Mouse (Mus musculus): ENCODE results near the gene Fundc1. TPM values are rescaled to one million over a fixed set of nuclear protein-coding genes. Genes with fewer than 3 reads are reported as not detected.

The Fundc1 gene
- polyA plus RNA-seq, 1 experiment, result 5.4 TPM

DNA sequence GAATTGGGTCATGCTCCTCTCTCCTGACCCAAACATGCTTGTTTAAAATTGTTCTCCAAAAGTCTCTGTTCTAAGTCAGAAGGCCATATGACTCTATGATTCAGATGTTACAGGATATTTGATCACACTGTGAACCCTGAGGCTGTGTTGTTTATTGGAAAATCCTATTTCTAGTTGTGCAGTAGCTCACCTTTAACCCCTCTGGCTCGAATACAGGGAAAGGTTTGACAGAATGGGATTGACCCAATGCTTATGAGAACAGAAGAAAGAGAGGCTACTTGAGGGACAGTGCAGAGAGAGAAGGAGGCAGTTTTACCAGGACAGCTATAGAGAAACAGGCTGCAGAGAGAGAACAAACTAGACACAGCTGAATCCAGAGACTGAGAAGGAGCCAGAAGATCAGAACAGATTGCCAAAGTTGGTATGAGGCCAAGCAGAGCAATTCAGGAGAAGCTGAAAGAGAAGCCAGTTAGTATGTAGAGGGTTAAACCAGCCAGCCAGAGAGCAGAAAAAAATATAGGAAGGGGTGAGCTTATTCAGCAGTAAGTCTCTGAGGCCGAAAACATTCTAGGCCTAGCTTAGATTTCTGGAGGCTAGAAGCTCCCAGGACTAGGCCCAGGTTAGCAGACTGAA, 27.1 kb downstream of the Fundc1 start:
- no peaks in the 10 kb centered on the region for H3K27me3 ChIP-seq (ENCODE audit: control insufficient read depth, insufficient read depth, low read length)
- no peak for DNase-seq (ENCODE audit: low read depth in 1 of 2, low spot score in 2 of 2)
- 65% methylated on average over 2 of the region's 2 CpGs for WGBS

DNA sequence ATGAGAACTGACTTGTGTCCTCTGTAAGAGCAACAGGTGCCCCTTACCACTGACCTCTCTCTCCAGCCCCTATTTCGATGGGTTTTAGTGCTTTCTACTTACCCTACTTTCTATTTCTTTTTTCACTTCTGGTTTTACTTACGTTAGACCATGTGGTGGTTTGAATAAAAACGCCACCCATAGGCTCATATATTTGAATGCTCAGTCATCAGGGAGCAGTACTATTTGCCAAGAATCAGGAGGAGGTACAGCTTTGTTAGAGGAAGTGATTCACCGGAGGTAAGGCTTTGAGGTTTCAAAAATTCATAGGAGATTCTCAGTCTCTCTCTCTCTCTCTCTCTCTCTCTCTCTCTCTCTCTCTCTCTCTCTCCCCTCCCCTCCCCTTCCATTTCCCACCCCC, 34.4 kb downstream of the Fundc1 start:
- H3K36me3 ChIP-seq (ENCODE audit: control insufficient read depth, insufficient read depth, low read length), result no peaks in the 10 kb centered on the region
- H3K4me1 ChIP-seq (ENCODE audit: control insufficient read depth, insufficient read depth, insufficient read length), result no peaks in the 10 kb centered on the region
- no peak overlapping the region for H3K27ac ChIP-seq (ENCODE audit: insufficient read depth, low read length)
- no peaks in the 10 kb centered on the region for H3K27me3 ChIP-seq (ENCODE audit: control insufficient read depth, insufficient read depth, low read length)
- no peak for TF ChIP-seq CTCF (IDR thresholded peaks at IDR 0.05; ENCODE audit: extremely low read depth, insufficient read depth, insufficient read length, insufficient replicate concordance)
- no peak for TF ChIP-seq POLR2A (IDR thresholded peaks at IDR 0.05; ENCODE audit: low read depth, low read length)
- WGBS, result 56% methylated on average over 4 of the region's 4 CpGs
- DNase-seq (ENCODE audit: low read depth in 1 of 2, low spot score in 2 of 2), result peak in 1 of 2 experiments; percentile 15
- H3K4me3 ChIP-seq (ENCODE audit: extremely low read depth, insufficient read depth, insufficient read length), result no peak overlapping the region

More for the DNA sequence above, 27.1 kb downstream of the Fundc1 start:
- Histone ChIP-seq H3K4me1 (ENCODE audit: control insufficient read depth, insufficient read depth, insufficient read length) (no peaks in the 10 kb centered on the region), H3K4me3 (ENCODE audit: extremely low read depth, insufficient read depth, insufficient read length) (no peak overlapping the region), H3K27ac (ENCODE audit: insufficient read depth, low read length) (no peak overlapping the region), H3K36me3 (ENCODE audit: control insufficient read depth, insufficient read depth, low read length) (no peaks in the 10 kb centered on the region)
- no peak for TF ChIP-seq POLR2A (IDR thresholded peaks at IDR 0.05; ENCODE audit: low read depth, low read length)
- TF ChIP-seq CTCF (IDR thresholded peaks at IDR 0.05; ENCODE audit: extremely low read depth, insufficient read depth, insufficient read length, insufficient replicate concordance), result no peak

DNA sequence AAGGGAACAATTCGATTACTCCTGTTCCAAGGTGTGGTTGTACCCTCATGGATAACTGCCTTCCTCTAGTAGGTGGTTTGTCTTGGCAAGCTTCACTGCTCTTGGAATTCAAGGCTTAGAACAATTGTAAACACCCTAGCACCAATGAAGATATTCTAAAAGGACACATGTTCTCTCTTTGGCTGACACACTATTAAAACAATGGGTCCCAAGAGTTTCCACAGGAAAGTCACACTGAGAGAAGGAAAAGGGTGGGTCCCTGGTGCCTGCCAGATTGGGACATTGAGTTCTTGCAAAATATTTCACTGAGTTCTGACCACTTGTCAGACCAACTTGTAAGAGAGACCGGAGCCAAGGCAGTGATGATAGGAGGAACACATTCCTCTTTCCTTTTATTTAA, 45.1 kb downstream of the Fundc1 start:
- Histone ChIP-seq H3K4me1 (ENCODE audit: control insufficient read depth, insufficient read depth, insufficient read length) (no peaks in the 10 kb centered on the region; the same call in 1 of the 2 replicates), H3K27ac (ENCODE audit: insufficient read depth, low read length) (no peak overlapping the region), H3K27me3 (ENCODE audit: control insufficient read depth, insufficient read depth, low read length) (no peaks in the 10 kb centered on the region), H3K36me3 (ENCODE audit: control insufficient read depth, insufficient read depth, low read length) (no peaks in the 10 kb centered on the region), H3K4me3 (ENCODE audit: extremely low read depth, insufficient read depth, insufficient read length) (no peak overlapping the region)
- 77% methylated on average over 2 of the region's 2 CpGs for WGBS
- no peak for TF ChIP-seq POLR2A (IDR thresholded peaks at IDR 0.05; ENCODE audit: low read depth, low read length)
- no peak for TF ChIP-seq CTCF (IDR thresholded peaks at IDR 0.05; ENCODE audit: extremely low read depth, insufficient read depth, insufficient read length, insufficient replicate concordance)
- no peak for DNase-seq (ENCODE audit: low read depth in 1 of 2, low spot score in 2 of 2)

DNA sequence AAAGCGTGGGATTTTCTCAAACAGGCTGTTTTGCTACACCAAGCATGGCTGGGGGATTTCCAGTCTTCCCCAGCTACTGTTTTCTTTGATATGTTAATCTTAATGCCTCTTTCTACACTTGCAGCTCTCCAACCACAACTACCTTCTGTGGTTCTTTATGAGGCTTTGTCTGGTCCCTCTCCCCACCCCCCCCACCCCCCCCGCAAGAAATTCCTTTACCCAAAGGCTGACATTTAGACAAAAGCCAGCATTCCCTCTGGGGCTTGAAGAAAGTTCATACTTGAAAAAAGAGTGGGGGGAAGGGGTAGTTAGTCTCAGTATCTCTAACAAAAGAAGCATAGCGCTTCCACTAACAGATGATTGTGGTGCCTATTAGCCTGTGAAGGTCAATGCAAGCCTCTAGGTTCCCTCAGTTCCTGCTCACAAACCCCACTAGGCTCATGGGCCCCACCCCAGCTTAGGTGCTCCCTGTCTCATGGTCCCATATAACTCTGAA, 50.9 kb downstream of the Fundc1 start:
- Histone ChIP-seq H3K36me3 (ENCODE audit: control insufficient read depth, insufficient read depth, low read length) (no peaks in the 10 kb centered on the region), H3K27me3 (ENCODE audit: control insufficient read depth, insufficient read depth, low read length) (no peaks in the 10 kb centered on the region), H3K4me3 (ENCODE audit: extremely low read depth, insufficient read depth, insufficient read length) (no peak overlapping the region), H3K4me1 (ENCODE audit: control insufficient read depth, insufficient read depth, insufficient read length) (peaks cover 3% of the 10 kb centered on the region; the same call in 1 of the 2 replicates), H3K27ac (ENCODE audit: insufficient read depth, low read length) (no peak overlapping the region)
- WGBS, result 29% methylated on average over 3 of the region's 3 CpGs
- TF ChIP-seq POLR2A (IDR thresholded peaks at IDR 0.05; ENCODE audit: low read depth, low read length) (no peak), CTCF (IDR thresholded peaks at IDR 0.05; ENCODE audit: extremely low read depth, insufficient read depth, insufficient read length, insufficient replicate concordance) (no peak)
- no peak for DNase-seq (ENCODE audit: low read depth in 1 of 2, low spot score in 2 of 2)

DNA sequence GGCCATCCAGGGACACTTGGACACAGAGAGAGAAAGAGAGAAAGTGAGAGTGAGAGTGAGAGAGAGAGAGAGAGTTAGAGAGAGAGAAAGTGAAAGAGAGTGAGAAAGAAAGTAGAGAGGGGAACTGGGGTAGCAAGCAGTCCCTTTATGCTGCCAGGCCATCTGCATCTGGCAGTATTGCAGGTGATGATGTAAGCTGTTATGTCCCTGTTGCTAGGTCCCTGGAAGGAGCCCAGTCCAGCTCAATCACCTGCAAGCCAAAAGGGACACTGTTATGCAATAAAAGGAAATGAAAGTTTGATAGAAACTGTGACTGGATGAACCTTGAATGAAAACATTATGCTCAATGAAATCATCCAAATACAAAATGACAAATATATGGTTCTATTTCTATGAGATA, 52.0 kb downstream of the Fundc1 start:
- Histone ChIP-seq H3K27me3 (ENCODE audit: control insufficient read depth, insufficient read depth, low read length) (no peaks in the 10 kb centered on the region), H3K27ac (ENCODE audit: insufficient read depth, low read length) (no peak overlapping the region), H3K4me1 (ENCODE audit: control insufficient read depth, insufficient read depth, insufficient read length) (peaks cover 3% of the 10 kb centered on the region; the same call in 1 of the 2 replicates), H3K4me3 (ENCODE audit: extremely low read depth, insufficient read depth, insufficient read length) (no peak overlapping the region), H3K36me3 (ENCODE audit: control insufficient read depth, insufficient read depth, low read length) (no peaks in the 10 kb centered on the region)
- no peak for DNase-seq (ENCODE audit: low read depth in 1 of 2, low spot score in 2 of 2)
- TF ChIP-seq POLR2A (IDR thresholded peaks at IDR 0.05; ENCODE audit: low read depth, low read length), result no peak
- TF ChIP-seq CTCF (IDR thresholded peaks at IDR 0.05; ENCODE audit: extremely low read depth, insufficient read depth, insufficient read length, insufficient replicate concordance), result no peak

DNA sequence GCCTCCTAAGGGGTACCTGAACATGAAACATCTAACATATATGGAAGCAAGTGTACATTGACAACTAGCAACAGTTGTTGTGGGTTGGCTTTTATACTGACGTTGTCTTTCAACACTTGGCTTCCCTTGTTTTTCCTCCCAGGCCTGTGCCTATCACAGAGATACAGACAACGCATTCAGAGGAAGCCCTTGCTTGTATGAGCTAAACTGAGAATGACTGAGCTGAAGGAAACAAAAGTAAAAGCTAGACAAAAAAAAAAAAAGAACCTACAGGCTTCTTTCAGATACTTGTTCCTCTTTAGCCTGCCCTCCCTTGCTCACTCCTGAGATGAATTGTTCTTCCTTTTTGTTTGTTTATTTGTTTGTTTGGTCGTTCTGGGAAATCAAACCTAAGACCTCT, 58.1 kb downstream of the Fundc1 start:
- H3K27ac ChIP-seq (ENCODE audit: insufficient read depth, low read length), result no peak overlapping the region
- WGBS, result 31% methylated on average over 3 of the region's 3 CpGs
- no peaks in the 10 kb centered on the region for H3K27me3 ChIP-seq (ENCODE audit: control insufficient read depth, insufficient read depth, low read length)
- H3K36me3 ChIP-seq (ENCODE audit: control insufficient read depth, insufficient read depth, low read length), result no peaks in the 10 kb centered on the region
- H3K4me1 ChIP-seq (ENCODE audit: control insufficient read depth, insufficient read depth, insufficient read length), result no peaks in the 10 kb centered on the region
- H3K4me3 ChIP-seq (ENCODE audit: extremely low read depth, insufficient read depth, insufficient read length), result no peak overlapping the region
- DNase-seq (ENCODE audit: low read depth in 1 of 2, low spot score in 2 of 2), result no peak
- TF ChIP-seq CTCF (IDR thresholded peaks at IDR 0.05; ENCODE audit: extremely low read depth, insufficient read depth, insufficient read length, insufficient replicate concordance), result no peak
- TF ChIP-seq POLR2A (IDR thresholded peaks at IDR 0.05; ENCODE audit: low read depth, low read length), result no peak

DNA sequence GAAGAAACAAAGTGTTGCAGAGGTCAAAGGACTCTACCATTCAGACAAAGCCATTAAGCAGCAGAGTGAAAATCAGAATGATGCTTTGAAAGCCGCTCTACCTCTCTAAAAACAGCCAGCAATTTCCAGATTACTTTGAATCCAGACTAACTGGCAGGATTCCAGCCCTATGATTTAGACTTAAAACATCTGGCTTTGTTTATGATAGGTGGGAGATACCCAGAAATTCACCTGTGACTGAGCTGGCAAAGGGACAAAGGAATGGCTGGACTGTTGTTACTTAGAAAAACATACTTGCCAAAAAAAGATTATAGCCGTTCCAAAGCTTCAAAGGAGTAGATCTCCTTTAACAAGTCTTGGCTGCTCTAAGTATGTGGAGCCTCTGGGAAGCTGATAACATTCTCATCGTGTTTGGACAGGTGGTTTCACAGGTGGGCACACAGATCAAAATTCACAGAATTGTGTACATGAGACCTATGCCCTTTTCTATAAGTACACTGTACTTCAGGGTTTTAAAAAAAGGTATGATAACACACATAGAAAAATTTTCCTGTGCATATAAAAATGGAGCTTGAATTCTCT, 60.0 kb downstream of the Fundc1 start:
- DNase-seq (ENCODE audit: low read depth in 1 of 2, low spot score in 2 of 2), result no peak
- Histone ChIP-seq H3K4me1 (ENCODE audit: control insufficient read depth, insufficient read depth, insufficient read length) (no peaks in the 10 kb centered on the region), H3K36me3 (ENCODE audit: control insufficient read depth, insufficient read depth, low read length) (no peaks in the 10 kb centered on the region), H3K27me3 (ENCODE audit: control insufficient read depth, insufficient read depth, low read length) (no peaks in the 10 kb centered on the region), H3K27ac (ENCODE audit: insufficient read depth, low read length) (no peak overlapping the region), H3K4me3 (ENCODE audit: extremely low read depth, insufficient read depth, insufficient read length) (no peak overlapping the region)
- WGBS, result 72% methylated on average over 3 of the region's 3 CpGs
- TF ChIP-seq POLR2A (IDR thresholded peaks at IDR 0.05; ENCODE audit: low read depth, low read length), result no peak
- TF ChIP-seq CTCF (IDR thresholded peaks at IDR 0.05; ENCODE audit: extremely low read depth, insufficient read depth, insufficient read length, insufficient replicate concordance), result no peak

Measured in spleen, adult 2 months (tissue).